Mouse (Mus musculus) Patski (cell line): ENCODE measurements around the gene Mlh3. TPM values are rescaled to one million over a fixed set of nuclear protein-coding genes. Genes with fewer than 3 reads are reported as not detected.

Source experiments
- ATAC-seq: fragments of 100-300 bp; one replicate; pipeline ENCODE4 v1.8.0; 2021
- CTCF ChIA-PET: fragments of 350-600 bp; sonication (Branson Sonifier 250); formaldehyde crosslinking; loops from one replicate; lab custom pipeline; 2022; ENCODE audit warnings: inconsistent platforms; lab: Charles Lee
- POLR2A ChIA-PET: fragments of 350-600 bp; sonication (Branson Sonifier 250); formaldehyde crosslinking; loops from one replicate; lab custom pipeline; 2022; ENCODE audit warnings: antibody characterized with exemption, inconsistent platforms; lab: Charles Lee
- DNase-seq: peaks from one replicate; pipeline ENCODE4 v3.0.0-alpha.2; 2011; ENCODE audit warnings: low read depth, low spot score
- H3K27me3 ChIP-seq: fragments of 371-371 bp; one replicate; pipeline ENCODE4 v1.5.1; 2021
- CTCF ChIP-seq: fragments of 100-300 bp; IDR thresholded peaks from one replicate; pipeline ENCODE4 v1.5.1; 2021
- in situ Hi-C: fragments of 300-500 bp; cut with MboI; formaldehyde crosslinking; loops from 3 replicates; pipeline ENCODE4 v1.11.1; 2018; ENCODE audit warnings: low pct_unique_long_range_greater_than_20kb, mixed read lengths
- polyA plus RNA-seq: library from polyadenylated mRNA; unstranded; gene quantifications from one replicate; pipeline ENCODE4 v1.2.3, GENCODE M21; 2021

Mlh3 gene
- polyA plus RNA-seq, 1 experiment from 2014 or later: 9.3 TPM

DNA sequence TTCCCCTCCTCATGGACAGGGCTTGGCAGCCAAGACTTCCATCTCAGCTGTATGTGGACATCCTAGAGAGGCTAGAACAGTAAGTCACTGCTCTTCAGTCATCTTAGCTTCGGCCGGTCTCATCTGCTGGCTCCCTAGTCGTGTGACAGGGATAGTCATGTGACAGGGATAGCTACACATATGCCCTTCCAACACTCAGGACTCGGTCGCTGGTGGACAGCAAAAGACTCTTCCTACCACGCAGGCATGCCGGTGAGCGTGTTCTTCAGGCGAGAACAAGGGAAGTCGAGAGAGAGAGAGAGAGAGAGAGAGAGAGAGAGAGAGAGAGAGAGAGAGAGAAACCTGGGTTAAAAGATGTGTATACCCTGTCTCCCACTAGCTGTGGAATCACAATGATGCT, 65.0 kb downstream of the Mlh3 start:
- in situ Hi-C loops: no loop called here
- ATAC-seq (no peak), DNase-seq (no peak)
- TF ChIP-seq CTCF: no peak
- ChIA-PET CTCF (interaction anchor here (1.1 kb wide), 1 partner anchor 31 kb away, joined by 3 read pairs; no protein-coding TSS in a partner anchor), POLR2A (no interaction called here)
- H3K27me3 ChIP-seq: no peaks in the 10 kb centered on the region

DNA sequence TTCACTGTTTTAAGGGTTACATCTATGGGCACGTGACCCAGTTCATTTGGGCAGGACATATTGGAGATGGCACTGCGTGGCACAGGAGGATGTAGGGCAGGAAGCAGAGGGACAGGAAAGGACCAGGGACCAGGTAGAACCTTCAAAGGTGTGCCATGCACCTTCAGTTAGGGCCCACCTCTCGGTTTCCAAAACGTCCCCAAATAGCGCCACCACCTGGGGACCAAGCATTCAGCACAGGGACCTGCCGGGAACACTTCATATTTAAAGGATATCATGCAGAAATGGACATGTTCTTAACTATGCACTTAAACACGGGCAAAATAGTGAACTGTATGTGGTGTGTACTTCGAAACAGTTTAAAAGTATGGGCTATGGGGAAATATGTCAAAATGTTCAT, 66.3 kb downstream of the Mlh3 start:
- H3K27me3 ChIP-seq: no peaks in the 10 kb centered on the region
- ATAC-seq (no peak), DNase-seq (no peak)
- CTCF ChIA-PET: interaction anchor here (1.1 kb wide), 1 partner anchor 30 kb away, joined by 3 read pairs; no protein-coding TSS in a partner anchor
- POLR2A ChIA-PET: no interaction called here
- no peak for TF ChIP-seq CTCF
- in situ Hi-C loops: no loop called here

DNA sequence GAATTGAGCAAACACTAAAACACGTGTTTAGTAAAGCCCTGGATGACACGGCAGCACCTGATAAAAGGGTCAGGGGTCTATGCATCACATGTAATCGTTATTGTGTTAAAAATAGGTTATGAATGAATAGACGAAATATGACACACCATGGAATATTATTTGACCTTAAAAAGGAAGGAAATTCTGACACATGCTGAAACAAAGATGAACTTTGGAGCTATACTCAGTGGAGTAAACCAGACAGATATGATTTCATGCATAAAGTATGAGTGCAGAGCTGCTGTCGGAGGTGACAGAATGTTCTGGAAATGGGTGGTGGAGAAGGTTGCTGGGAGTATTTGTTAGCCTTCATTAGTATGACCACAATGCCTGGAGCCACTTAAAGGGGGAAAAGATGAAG, 66.7 kb downstream of the Mlh3 start:
- no peak for TF ChIP-seq CTCF
- in situ Hi-C loops: no loop called here
- ChIA-PET POLR2A (no interaction called here), CTCF (no interaction called here)
- no peak for ATAC-seq
- no peaks in the 10 kb centered on the region for H3K27me3 ChIP-seq
- no peak for DNase-seq

DNA sequence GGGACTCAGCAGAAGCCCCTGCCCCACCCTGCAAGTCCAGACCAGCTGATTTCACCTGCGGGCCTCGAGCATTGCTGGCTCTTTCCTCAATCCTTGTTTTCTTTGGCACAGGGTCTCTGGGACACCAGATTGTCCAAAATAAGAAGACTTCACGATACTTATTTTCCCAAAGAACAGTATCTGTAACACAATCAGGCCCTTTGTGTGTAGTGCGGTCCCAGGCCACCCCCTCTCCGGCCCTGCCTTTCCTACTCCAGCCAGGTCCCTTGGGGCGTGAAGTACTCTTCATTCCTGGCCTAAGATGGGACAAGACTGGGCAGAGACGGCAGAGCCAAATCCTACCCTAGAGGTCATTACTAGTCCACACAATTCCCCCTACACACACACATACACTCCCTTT, 68.2 kb downstream of the Mlh3 start:
- no peaks in the 10 kb centered on the region for H3K27me3 ChIP-seq
- in situ Hi-C loops: no loop called here
- no peak for ATAC-seq
- no peak for DNase-seq
- ChIA-PET CTCF (interaction anchor here (0.6 to 0.9 kb wide), 2 partner anchors 13 to 32 kb away, joined by 3 to 4 read pairs; no protein-coding TSS in a partner anchor), POLR2A (interaction anchor here (1.8 kb wide), 1 partner anchor 18 kb away, joined by 6 read pairs; the partner anchor contains the start of gene Eif2b2)
- TF ChIP-seq CTCF: no peak

DNA sequence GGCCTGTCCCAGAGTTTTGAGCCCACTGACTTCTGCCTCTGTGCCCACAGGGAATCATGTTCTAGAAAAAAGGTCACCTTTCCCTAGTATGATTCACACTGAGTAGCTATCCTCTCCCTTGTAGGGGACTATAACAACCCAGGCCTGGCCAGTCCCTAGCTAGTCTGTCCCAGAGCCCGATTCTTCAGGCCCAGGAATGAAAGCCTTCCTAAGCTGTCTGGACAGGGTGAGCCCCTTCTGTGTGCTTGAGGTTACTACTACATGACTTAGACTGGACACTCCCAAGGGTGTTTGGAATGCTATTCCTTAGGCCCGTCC, 68.6 kb downstream of the Mlh3 start:
- CTCF ChIA-PET: interaction anchor here (0.6 to 0.9 kb wide), 2 partner anchors 13 to 32 kb away, joined by 3 to 4 read pairs; no protein-coding TSS in a partner anchor
- POLR2A ChIA-PET: interaction anchor here (1.8 kb wide), 1 partner anchor 18 kb away, joined by 6 read pairs; the partner anchor contains the start of gene Eif2b2
- no peaks in the 10 kb centered on the region for H3K27me3 ChIP-seq
- in situ Hi-C loops: no loop called here
- ATAC-seq (peak; percentile 51), DNase-seq (no peak)
- TF ChIP-seq CTCF: no peak

DNA sequence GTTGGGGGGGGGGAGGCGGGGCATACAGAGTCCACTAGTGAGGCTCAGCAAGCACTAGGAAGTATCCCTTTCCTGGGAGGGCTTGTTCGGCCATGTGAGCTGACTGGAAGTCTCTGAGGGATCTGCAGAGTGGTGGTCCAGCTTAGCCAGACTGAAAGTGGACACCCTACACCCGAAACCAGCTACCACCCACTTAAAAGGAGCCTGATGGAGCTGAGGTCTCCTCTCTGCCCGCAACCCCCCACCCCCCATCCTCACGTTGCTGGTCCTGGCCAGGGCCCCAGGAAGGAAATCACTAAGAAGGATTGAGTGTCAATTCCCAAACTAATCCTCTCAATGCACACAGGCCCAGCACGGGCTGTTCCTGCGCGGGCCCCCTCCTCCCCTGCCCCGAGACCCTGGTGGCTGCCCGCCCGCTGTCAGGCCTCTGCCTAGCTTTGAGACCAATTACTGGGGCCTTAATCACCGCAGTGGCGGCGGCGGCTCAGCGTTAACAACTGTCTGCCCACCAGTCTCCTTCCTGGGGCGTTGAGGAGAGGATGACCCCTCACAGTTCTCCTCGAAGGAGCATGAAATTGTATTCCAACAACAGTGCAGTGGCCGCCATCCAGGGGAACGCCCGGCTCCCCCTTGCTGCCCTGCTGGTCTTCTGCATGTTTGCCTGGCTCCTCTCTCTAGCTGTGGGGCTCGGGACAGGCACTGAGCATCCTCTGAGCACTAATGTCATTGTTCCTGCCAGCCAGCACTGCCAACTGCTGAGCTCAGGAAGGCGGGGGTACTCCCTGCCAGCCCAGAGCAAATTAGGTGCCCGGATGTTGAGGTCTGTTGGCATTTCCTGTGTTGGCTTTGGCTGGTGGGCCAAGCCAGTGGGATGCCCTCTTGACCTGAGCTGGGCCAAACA, 69.2 kb downstream of the Mlh3 start:
- no peak for TF ChIP-seq CTCF
- DNase-seq (no peak), ATAC-seq (no peak)
- POLR2A ChIA-PET: interaction anchor here (1.8 kb wide), 1 partner anchor 19 kb away, joined by 6 read pairs; the partner anchor contains the start of gene Eif2b2
- H3K27me3 ChIP-seq: no peaks in the 10 kb centered on the region
- in situ Hi-C loops: no loop called here
- CTCF ChIA-PET: interaction anchor here (0.9 kb wide), 1 partner anchor 14 kb away, joined by 4 read pairs; no protein-coding TSS in a partner anchor

DNA sequence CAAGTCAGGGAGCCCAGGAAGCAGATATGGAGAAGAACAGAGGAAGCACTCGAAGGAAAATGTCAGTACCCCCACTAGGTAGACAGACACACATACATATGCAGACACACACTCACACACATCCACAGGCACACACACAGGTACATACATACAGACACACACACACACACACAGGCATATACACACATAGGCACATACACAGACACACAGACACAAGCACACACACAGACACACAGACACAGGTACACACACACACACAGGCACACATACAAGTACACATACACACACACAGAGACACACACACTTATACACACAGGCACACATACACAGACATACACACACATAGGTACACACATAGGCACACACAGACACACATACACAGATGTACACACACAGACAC, 70.4 kb downstream of the Mlh3 start:
- ATAC-seq: no peak
- no peaks in the 10 kb centered on the region for H3K27me3 ChIP-seq
- POLR2A ChIA-PET: no interaction called here
- CTCF ChIA-PET: no interaction called here
- no peak for DNase-seq
- TF ChIP-seq CTCF: no peak
- in situ Hi-C loops: loop anchor here (25.0 kb wide), 1 partner anchor 287 kb away; no protein-coding TSS in a partner anchor

DNA sequence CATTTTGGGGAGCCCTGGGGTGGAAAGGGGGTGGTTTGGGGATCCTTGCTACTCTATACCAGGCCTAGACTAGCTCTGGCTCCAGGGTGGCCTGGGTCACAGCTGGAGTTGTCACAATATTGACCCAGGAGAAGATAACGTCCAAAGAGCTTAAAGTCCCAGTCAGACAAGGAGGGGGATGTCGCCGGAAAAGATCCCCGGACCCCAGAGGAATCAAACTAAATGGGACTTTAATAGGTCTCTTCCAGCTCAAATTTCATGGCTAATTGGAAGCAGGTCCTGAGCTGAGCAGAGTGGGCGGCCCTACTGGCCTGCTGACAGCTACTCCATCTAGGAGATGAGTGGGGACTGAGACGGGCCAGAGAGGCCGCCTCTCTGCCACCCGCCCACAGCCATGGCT, 72.5 kb downstream of the Mlh3 start:
- CTCF ChIA-PET: no interaction called here
- TF ChIP-seq CTCF: no peak

DNA sequence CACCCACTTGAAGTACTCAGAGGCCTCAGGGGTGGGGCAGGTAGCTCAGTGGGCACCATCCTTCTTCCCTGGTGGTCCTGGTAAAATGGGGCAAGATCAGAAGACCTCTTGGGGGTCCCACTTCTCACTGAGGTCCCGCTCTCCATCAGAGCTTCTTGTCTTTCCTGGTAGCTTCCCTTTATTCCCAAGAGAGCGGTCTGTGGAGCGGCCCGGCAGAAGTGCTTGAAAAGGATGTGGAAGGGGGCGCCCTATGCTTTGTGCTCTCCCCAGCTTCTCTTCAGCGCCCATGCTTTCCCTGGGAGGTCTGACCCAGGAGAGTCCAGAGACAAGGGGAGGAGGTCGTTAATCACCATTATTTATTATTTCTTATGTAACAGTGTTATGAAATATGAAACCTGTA, 73.0 kb downstream of the Mlh3 start:
- ATAC-seq: no peak
- ChIA-PET CTCF (no interaction called here), POLR2A (no interaction called here)
- H3K27me3 ChIP-seq: no peaks in the 10 kb centered on the region
- in situ Hi-C loops: loop anchor here (25.0 kb wide), 1 partner anchor 290 kb away; no protein-coding TSS in a partner anchor
- TF ChIP-seq CTCF: no peak
- no peak for DNase-seq

More for the DNA sequence above, 72.5 kb downstream of the Mlh3 start:
- in situ Hi-C loops: loop anchor here (25.0 kb wide), 1 partner anchor 289 kb away; no protein-coding TSS in a partner anchor
- no peak for DNase-seq
- no peak for ATAC-seq
- no peaks in the 10 kb centered on the region for H3K27me3 ChIP-seq
- POLR2A ChIA-PET: no interaction called here

DNA sequence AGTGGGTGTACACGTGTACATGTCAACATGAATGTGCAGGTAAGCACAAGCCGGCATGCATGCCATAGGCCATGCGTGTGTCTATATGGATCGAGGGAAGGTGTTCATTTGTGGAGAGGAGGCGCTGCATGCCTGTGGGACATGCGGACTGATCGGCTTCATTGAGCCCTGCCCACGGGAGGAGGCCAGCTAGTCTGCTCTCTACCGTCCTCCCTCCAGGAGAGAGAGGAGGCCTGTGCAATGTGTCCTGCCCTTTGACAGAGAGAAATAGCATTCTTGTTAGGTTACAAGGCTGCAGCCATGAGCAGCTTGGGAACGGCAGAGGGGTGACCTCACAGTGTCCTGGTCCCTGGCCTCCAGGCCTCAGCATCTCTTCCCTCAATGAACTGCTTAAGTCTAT, 74.2 kb downstream of the Mlh3 start:
- in situ Hi-C loops: loop anchor here (25.0 kb wide), 1 partner anchor 291 kb away; no protein-coding TSS in a partner anchor
- POLR2A ChIA-PET: interaction anchor here (0.7 kb wide), 1 partner anchor 14 kb away, joined by 3 read pairs; no protein-coding TSS in a partner anchor
- H3K27me3 ChIP-seq: no peaks in the 10 kb centered on the region
- no peak for TF ChIP-seq CTCF
- CTCF ChIA-PET: no interaction called here
- ATAC-seq: no peak
- DNase-seq: no peak
